Mouse (Mus musculus): ENCODE measurements around the gene Fam208b. TPM values are rescaled to one million over a fixed set of nuclear protein-coding genes. Genes with fewer than 3 reads are reported as not detected.

The Fam208b gene
- polyA plus RNA-seq (2011; ENCODE audit: insufficient read depth, insufficient read length, low read depth, missing spikeins), result 77.7 and 84.6 TPM in 2 replicates

- Histone ChIP-seq H3K9ac (ENCODE audit: low read depth, poor library complexity, severe bottlenecking) (peak within 1 kb of the TSS; percentile 83), H3K4me1 (ENCODE audit: control insufficient read depth, insufficient read depth, low read length) (no peaks in the 10 kb centered on the region), H3K4me3 (ENCODE audit: low read depth, low read length) (peak within 1 kb of the TSS; percentile 80), H3K36me3 (ENCODE audit: control insufficient read depth, insufficient read depth, low read length, poor library complexity, severe bottlenecking) (no peaks in the 10 kb centered on the region; the same call in 1 of the 2 replicates), H3K27ac (ENCODE audit: insufficient read depth, low read length) (peak within 1 kb of the TSS; percentile 55), H3K9me3 (replicated peaks; ENCODE audit: control insufficient read depth, insufficient read depth, low read length, poor library complexity, severe bottlenecking) (peaks cover 31% of the 10 kb centered on the region), H3K27me3 (ENCODE audit: control insufficient read depth, insufficient read depth, low read length, poor library complexity, severe bottlenecking) (no peaks in the 10 kb centered on the region)
- TF ChIP-seq POLR2A (IDR thresholded peaks at IDR 0.05; ENCODE audit: insufficient read depth, low read length) (no peak), EP300 (IDR thresholded peaks at IDR 0.05; ENCODE audit: insufficient read depth, low read depth, low read length) (no peak), CTCF (IDR thresholded peaks at IDR 0.05; ENCODE audit: low read depth, low read length) (no peak)
Observed at GRCm38 (mm10) chr13:3610795-3611438, at the start of gene Fam208b. Fam208b (minus strand) TSS chr13:3611108.

GRCm38 (mm10) chr13:3659163-3660160 is 48.6 kb upstream of the Fam208b start:
- Histone ChIP-seq H3K9me3 (replicated peaks; ENCODE audit: control insufficient read depth, insufficient read depth, low read length, poor library complexity, severe bottlenecking) (no peaks in the 10 kb centered on the region), H3K27me3 (ENCODE audit: control insufficient read depth, insufficient read depth, low read length, poor library complexity, severe bottlenecking) (no peaks in the 10 kb centered on the region; the same call in 1 of the 2 replicates), H3K27ac (ENCODE audit: insufficient read depth, low read length) (no peak overlapping the region), H3K9ac (ENCODE audit: low read depth, poor library complexity, severe bottlenecking) (no peak overlapping the region), H3K36me3 (ENCODE audit: control insufficient read depth, insufficient read depth, low read length, poor library complexity, severe bottlenecking) (no peaks in the 10 kb centered on the region), H3K4me1 (ENCODE audit: control insufficient read depth, insufficient read depth, low read length) (no peaks in the 10 kb centered on the region), H3K4me3 (ENCODE audit: low read depth, low read length) (no peak overlapping the region)
- no peak for TF ChIP-seq CTCF (IDR thresholded peaks at IDR 0.05; ENCODE audit: low read depth, low read length)
- TF ChIP-seq POLR2A (IDR thresholded peaks at IDR 0.05; ENCODE audit: insufficient read depth, low read length), result no peak
- no peak for TF ChIP-seq EP300 (IDR thresholded peaks at IDR 0.05; ENCODE audit: insufficient read depth, low read depth, low read length)

- Histone ChIP-seq H3K27ac (ENCODE audit: insufficient read depth, low read length) (no peak overlapping the region), H3K36me3 (ENCODE audit: control insufficient read depth, insufficient read depth, low read length, poor library complexity, severe bottlenecking) (no peaks in the 10 kb centered on the region), H3K27me3 (ENCODE audit: control insufficient read depth, insufficient read depth, low read length, poor library complexity, severe bottlenecking) (no peaks in the 10 kb centered on the region; the same call in 1 of the 2 replicates), H3K9me3 (replicated peaks; ENCODE audit: control insufficient read depth, insufficient read depth, low read length, poor library complexity, severe bottlenecking) (no peaks in the 10 kb centered on the region), H3K9ac (ENCODE audit: low read depth, poor library complexity, severe bottlenecking) (no peak overlapping the region), H3K4me3 (ENCODE audit: low read depth, low read length) (no peak overlapping the region), H3K4me1 (ENCODE audit: control insufficient read depth, insufficient read depth, low read length) (no peaks in the 10 kb centered on the region)
- TF ChIP-seq POLR2A (IDR thresholded peaks at IDR 0.05; ENCODE audit: insufficient read depth, low read length) (no peak), CTCF (IDR thresholded peaks at IDR 0.05; ENCODE audit: low read depth, low read length) (no peak), EP300 (IDR thresholded peaks at IDR 0.05; ENCODE audit: insufficient read depth, low read depth, low read length) (no peak)
Observed at GRCm38 (mm10) chr13:3654432-3654831, 43.5 kb upstream of the Fam208b start.

- TF ChIP-seq POLR2A (IDR thresholded peaks at IDR 0.05; ENCODE audit: insufficient read depth, low read length) (no peak), CTCF (IDR thresholded peaks at IDR 0.05; ENCODE audit: low read depth, low read length) (no peak), EP300 (IDR thresholded peaks at IDR 0.05; ENCODE audit: insufficient read depth, low read depth, low read length) (no peak)
- Histone ChIP-seq H3K27me3 (ENCODE audit: control insufficient read depth, insufficient read depth, low read length, poor library complexity, severe bottlenecking) (no peaks in the 10 kb centered on the region), H3K9me3 (replicated peaks; ENCODE audit: control insufficient read depth, insufficient read depth, low read length, poor library complexity, severe bottlenecking) (no peaks in the 10 kb centered on the region), H3K4me1 (ENCODE audit: control insufficient read depth, insufficient read depth, low read length) (no peaks in the 10 kb centered on the region), H3K4me3 (ENCODE audit: low read depth, low read length) (no peak overlapping the region), H3K36me3 (ENCODE audit: control insufficient read depth, insufficient read depth, low read length, poor library complexity, severe bottlenecking) (no peaks in the 10 kb centered on the region), H3K9ac (ENCODE audit: low read depth, poor library complexity, severe bottlenecking) (no peak overlapping the region), H3K27ac (ENCODE audit: insufficient read depth, low read length) (no peak overlapping the region)
Observed at GRCm38 (mm10) chr13:3650569-3650968, 39.7 kb upstream of the Fam208b start.

- Histone ChIP-seq H3K4me3 (ENCODE audit: low read depth, low read length) (no peak overlapping the region), H3K36me3 (ENCODE audit: control insufficient read depth, insufficient read depth, low read length, poor library complexity, severe bottlenecking) (no peaks in the 10 kb centered on the region), H3K27me3 (ENCODE audit: control insufficient read depth, insufficient read depth, low read length, poor library complexity, severe bottlenecking) (no peaks in the 10 kb centered on the region), H3K4me1 (ENCODE audit: control insufficient read depth, insufficient read depth, low read length) (no peaks in the 10 kb centered on the region), H3K9ac (ENCODE audit: low read depth, poor library complexity, severe bottlenecking) (no peak overlapping the region), H3K27ac (ENCODE audit: insufficient read depth, low read length) (no peak overlapping the region), H3K9me3 (replicated peaks; ENCODE audit: control insufficient read depth, insufficient read depth, low read length, poor library complexity, severe bottlenecking) (no peaks in the 10 kb centered on the region)
- TF ChIP-seq EP300 (IDR thresholded peaks at IDR 0.05; ENCODE audit: insufficient read depth, low read depth, low read length), result no peak
Observed at GRCm38 (mm10) chr13:3646566-3646965, 35.7 kb upstream of the Fam208b start.

Measured in ES-Bruce4 (cell line).